Mouse (Mus musculus): ENCODE data around the gene Avpi1. TPM values are rescaled to one million over a fixed set of nuclear protein-coding genes. Genes with fewer than 3 reads are reported as not detected.

The Avpi1 gene
- 26.7 and 58.4 TPM in 2 replicates for polyA plus RNA-seq (2012; ENCODE audit: low replicate concordance)

GRCm38 (mm10) chr19:42128787-42129508, at the start of gene Avpi1:
TSS of gene Avpi1 (minus strand) at chr19:42129059.

GRCm38 (mm10) chr19:42163764-42164163, 34.9 kb upstream of the Avpi1 start, which contains the start of gene Zfyve27:
TSS of gene Zfyve27 (plus strand) at chr19:42163951.

GRCm38 (mm10) chr19:42147170-42147768, 18.4 kb upstream of the Avpi1 start, which contains the start of gene Marveld1:
TSS of gene Marveld1 (plus strand) at chr19:42147400.

GRCm38 (mm10) chr19:42089748-42090595, 38.9 kb downstream of the Avpi1 start, which contains the start of gene Pi4k2a:
TSS of gene Pi4k2a (plus strand) at chr19:42090470.

GRCm38 (mm10) chr19:42086166-42086565, 42.7 kb downstream of the Avpi1 start, which contains the start of gene Morn4:
TSS of gene Morn4 (minus strand) at chr19:42086357.

Other genes starting within 250 kb of the Avpi1 start
- gene Rrp12, start 232.9 kb downstream of the Avpi1 start, polyA plus RNA-seq (2012; ENCODE audit: low replicate concordance): 8.6 and 10.4 TPM in 2 replicates
- 97.8 and 113 TPM in 2 replicates for gene Pgam1, start 217.1 kb downstream of the Avpi1 start, polyA plus RNA-seq (2012; ENCODE audit: low replicate concordance)
- gene Exosc1, start 195.6 kb downstream of the Avpi1 start, polyA plus RNA-seq (2012; ENCODE audit: low replicate concordance): 4.3 and 12.1 TPM in 2 replicates
- 19.2 and 21.3 TPM in 2 replicates for gene Zdhhc16, start 195.6 kb downstream of the Avpi1 start, polyA plus RNA-seq (2012; ENCODE audit: low replicate concordance)
- gene Mms19, start 147.9 kb downstream of the Avpi1 start, polyA plus RNA-seq (2012; ENCODE audit: low replicate concordance): 16.1 and 17.4 TPM in 2 replicates
- gene Ubtd1, start 147.3 kb downstream of the Avpi1 start, polyA plus RNA-seq (2012; ENCODE audit: low replicate concordance): 21.5 and 23.0 TPM in 2 replicates
- gene Ankrd2, start 93.1 kb downstream of the Avpi1 start, polyA plus RNA-seq (2012; ENCODE audit: low replicate concordance): 0.88 and 2.3 TPM in 2 replicates
- gene Hoga1, start 83.4 kb downstream of the Avpi1 start, polyA plus RNA-seq (2012; ENCODE audit: low replicate concordance): 0.80 TPM in 1 of 2 replicates, not detected in the other
- 0.08 TPM in 1 of 2 replicates, not detected in the other for gene 4933411K16Rik, start 76.8 kb downstream of the Avpi1 start, polyA plus RNA-seq (2012; ENCODE audit: low replicate concordance)
- 0.08 TPM in 2 replicates for gene Morn4, start 42.7 kb downstream of the Avpi1 start, polyA plus RNA-seq (2012; ENCODE audit: low replicate concordance)
- 28.0 and 54.8 TPM in 2 replicates for gene Pi4k2a, start 38.6 kb downstream of the Avpi1 start, polyA plus RNA-seq (2012; ENCODE audit: low replicate concordance)
- 17.7 and 33.9 TPM in 2 replicates for gene Marveld1, start 18.3 kb upstream of the Avpi1 start, polyA plus RNA-seq (2012; ENCODE audit: low replicate concordance)
- 26.0 and 40.9 TPM in 2 replicates for gene Zfyve27, start 34.9 kb upstream of the Avpi1 start, polyA plus RNA-seq (2012; ENCODE audit: low replicate concordance)
- gene Sfrp5, start 73.2 kb upstream of the Avpi1 start, polyA plus RNA-seq (2012; ENCODE audit: low replicate concordance): not detected in 2 replicates
- 0.03 TPM in 1 of 2 replicates, not detected in the other for gene Golga7b, start 118.5 kb upstream of the Avpi1 start, polyA plus RNA-seq (2012; ENCODE audit: low replicate concordance)